Mouse (Mus musculus): Measurements from ENCODE around the gene Osbpl3.
"Not testable (repeated sequence)": the region's sequence is repeated elsewhere in the genome, so short reads cannot be mapped to it uniquely, and the experiment has no call there.

DNA sequence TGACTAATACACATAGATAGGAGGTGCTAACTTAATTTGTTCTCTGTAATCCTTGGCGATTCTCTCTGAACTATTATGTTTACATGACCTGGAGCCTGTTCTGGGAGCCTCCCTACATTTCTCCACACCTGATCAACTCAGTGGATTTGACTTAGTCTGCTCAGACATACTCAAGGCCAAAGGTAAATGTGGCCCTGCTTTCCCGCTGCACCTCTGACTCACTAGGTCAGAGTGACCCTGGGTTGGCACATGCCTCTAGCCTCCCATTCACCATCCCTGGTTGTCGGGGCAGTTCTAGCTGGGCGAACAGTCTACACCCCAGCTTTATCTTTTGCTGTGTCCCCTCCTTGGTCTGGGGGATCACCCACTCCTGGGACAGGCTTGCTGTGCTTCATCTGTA is 17.1 kb downstream of the Osbpl3 start:
- not testable (repeated sequence) for TF ChIP-seq TAL1, GATA1 (IDR thresholded peaks at IDR 0.05; ENCODE audit: low read length)
